Mouse (Mus musculus) R1 (cell line): ENCODE data around the gene Slc22a6.
A peak's percentile ranks its signal among the peaks of the same experiment; 100 is the strongest.

Source experiments
- DNase-seq: peaks from one replicate; pipeline ENCODE4 v3.0.0-alpha.2; 2018; ENCODE audit warnings: low read depth, low spot score

The Slc22a6 gene

GRCm38 (mm10) chr19:8617904-8618303 is at the start of gene Slc22a6:
Slc22a6 (plus strand) TSS chr19:8618039.
- DNase-seq = no peak

GRCm38 (mm10) chr19:8569453-8569863 is 48.4 kb upstream of the Slc22a6 start:
- DNase-seq = peak; percentile 63

GRCm38 (mm10) chr19:8570341-8571040 is 47.3 kb upstream of the Slc22a6 start:
- no peak for DNase-seq

- DNase-seq = no peak
Observed at GRCm38 (mm10) chr19:8571746-8572145, 46.1 kb upstream of the Slc22a6 start.

GRCm38 (mm10) chr19:8572485-8572884 is 45.4 kb upstream of the Slc22a6 start:
- peak; percentile 26 for DNase-seq

GRCm38 (mm10) chr19:8577432-8577831 is 40.4 kb upstream of the Slc22a6 start:
- no peak for DNase-seq

- peak; percentile 80 for DNase-seq
Observed at GRCm38 (mm10) chr19:8578293-8578969, 39.4 kb upstream of the Slc22a6 start.

GRCm38 (mm10) chr19:8578970-8579342 is 38.9 kb upstream of the Slc22a6 start:
- DNase-seq = no peak

- DNase-seq = no peak
Observed at GRCm38 (mm10) chr19:8585298-8585697, 32.5 kb upstream of the Slc22a6 start.

- DNase-seq = no peak
Observed at GRCm38 (mm10) chr19:8585899-8586298, 31.9 kb upstream of the Slc22a6 start.

- DNase-seq = no peak
Observed at GRCm38 (mm10) chr19:8586350-8586749, 31.5 kb upstream of the Slc22a6 start.

- no peak for DNase-seq
Observed at GRCm38 (mm10) chr19:8587315-8587714, 30.5 kb upstream of the Slc22a6 start.

- DNase-seq = no peak
Observed at GRCm38 (mm10) chr19:8590954-8591353, 26.9 kb upstream of the Slc22a6 start, which contains the start of gene Slc22a8. Slc22a8 (plus strand) TSS chr19:8591254.

- no peak for DNase-seq
Observed at GRCm38 (mm10) chr19:8592155-8592554, 25.7 kb upstream of the Slc22a6 start.

GRCm38 (mm10) chr19:8592873-8593408 is 24.9 kb upstream of the Slc22a6 start:
- no peak for DNase-seq

GRCm38 (mm10) chr19:8593833-8594232 is 24.0 kb upstream of the Slc22a6 start:
- DNase-seq = no peak

GRCm38 (mm10) chr19:8594518-8594917 is 23.3 kb upstream of the Slc22a6 start:
- peak; percentile 47 for DNase-seq

GRCm38 (mm10) chr19:8597269-8597668 is 20.6 kb upstream of the Slc22a6 start:
- DNase-seq = no peak

- DNase-seq = no peak
Observed at GRCm38 (mm10) chr19:8599229-8599628, 18.6 kb upstream of the Slc22a6 start.

- no peak for DNase-seq
Observed at GRCm38 (mm10) chr19:8601922-8602321, 15.9 kb upstream of the Slc22a6 start.

GRCm38 (mm10) chr19:8602914-8603313 is 14.9 kb upstream of the Slc22a6 start:
- no peak for DNase-seq

GRCm38 (mm10) chr19:8604536-8605240 is 13.2 kb upstream of the Slc22a6 start:
- DNase-seq = no peak
